Mouse (Mus musculus) urinary bladder, postnatal 10 days (tissue): ENCODE measurements around the gene Gse1.

ENCODE experiments used
- DNase-seq: peaks from one replicate; pipeline ENCODE4 v3.0.0; 2022; ENCODE audit warnings: low spot score

The Gse1 gene

GRCm38 (mm10) chr8:120538397-120539240 lies 310.4 kb downstream of the Gse1 start:
- peak; percentile 43 for DNase-seq

DNA sequence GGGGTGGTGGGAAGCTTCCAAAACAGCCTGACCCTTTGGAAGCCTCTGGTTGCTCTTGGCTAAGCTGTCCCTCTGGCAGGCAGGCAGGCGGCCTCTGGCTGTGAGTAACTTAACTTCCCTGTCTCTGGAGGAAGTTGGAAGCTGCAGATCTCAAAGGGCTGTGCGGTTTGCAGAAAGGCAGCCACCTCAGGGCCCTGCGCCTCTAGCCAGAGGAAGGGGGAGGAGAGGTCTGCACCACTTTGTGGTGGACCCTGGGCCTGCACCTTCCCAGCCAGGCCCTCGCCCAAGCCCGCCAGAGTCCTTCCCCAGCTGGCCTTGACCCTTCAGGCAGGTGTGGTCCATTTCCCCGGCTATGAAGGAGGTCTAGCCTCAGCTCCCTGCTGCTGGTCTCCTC lies 311.1 kb downstream of the Gse1 start:
- no peak for DNase-seq

DNA sequence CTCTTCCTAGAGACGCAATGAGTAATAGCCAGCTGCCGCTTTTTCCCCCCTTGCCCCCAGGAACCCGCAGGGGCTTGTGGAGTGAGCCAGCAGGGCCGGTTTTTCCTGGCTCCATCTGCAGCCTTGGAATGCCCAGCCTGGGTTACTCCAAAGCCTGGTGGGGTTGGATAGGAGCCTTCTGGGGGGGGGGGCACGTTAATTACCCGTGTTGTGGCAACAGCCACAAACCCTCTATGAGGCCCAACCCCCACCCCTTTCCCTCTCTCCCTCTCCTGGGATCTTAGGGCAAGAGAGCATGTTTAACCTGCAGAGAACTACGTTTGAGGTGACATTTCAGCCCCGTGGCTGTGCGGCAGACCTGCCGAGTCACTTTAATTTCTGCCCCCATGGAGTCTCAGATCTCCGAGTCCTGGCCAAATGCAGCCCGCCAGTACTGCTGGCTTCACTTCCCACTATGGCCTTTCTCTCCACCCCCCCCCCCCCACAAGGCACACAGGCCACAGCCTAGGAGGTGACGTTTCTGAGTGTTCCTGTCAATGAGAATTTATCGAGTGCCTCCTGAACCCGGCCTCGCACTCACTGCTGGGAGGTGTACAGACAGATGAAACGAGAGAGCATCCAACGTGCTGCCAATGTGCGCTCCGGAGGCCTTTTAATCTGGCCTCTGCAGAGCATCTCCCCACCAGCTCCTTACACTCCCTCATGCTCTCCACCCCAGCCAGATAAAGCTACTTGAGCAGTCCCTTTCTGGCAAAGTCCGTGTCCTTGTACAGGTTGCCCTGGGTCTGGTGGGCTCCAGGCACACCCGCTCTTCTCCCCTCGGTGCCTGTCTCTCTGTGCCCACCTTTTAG lies 311.7 kb downstream of the Gse1 start:
- no peak for DNase-seq

DNA sequence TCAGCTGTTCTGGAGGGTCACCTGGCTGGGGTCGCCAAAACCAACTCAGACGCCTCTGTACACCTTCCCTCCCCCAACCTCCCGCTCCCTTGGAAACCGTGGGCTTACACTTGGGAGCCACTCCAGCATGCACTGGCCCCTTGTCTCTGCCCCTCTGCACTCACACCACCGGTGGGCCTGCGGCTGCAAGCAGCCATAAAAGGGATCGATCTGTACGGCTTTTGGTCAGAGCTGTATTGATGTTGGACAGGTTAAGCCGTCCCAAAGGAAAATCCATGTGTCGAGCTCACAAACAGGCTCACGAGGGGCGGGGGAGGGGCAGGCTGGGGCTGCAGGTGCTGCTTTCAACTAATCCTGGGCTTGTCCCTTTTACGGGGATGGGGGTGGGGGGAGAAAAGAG lies 314.7 kb downstream of the Gse1 start:
- no peak for DNase-seq

DNA sequence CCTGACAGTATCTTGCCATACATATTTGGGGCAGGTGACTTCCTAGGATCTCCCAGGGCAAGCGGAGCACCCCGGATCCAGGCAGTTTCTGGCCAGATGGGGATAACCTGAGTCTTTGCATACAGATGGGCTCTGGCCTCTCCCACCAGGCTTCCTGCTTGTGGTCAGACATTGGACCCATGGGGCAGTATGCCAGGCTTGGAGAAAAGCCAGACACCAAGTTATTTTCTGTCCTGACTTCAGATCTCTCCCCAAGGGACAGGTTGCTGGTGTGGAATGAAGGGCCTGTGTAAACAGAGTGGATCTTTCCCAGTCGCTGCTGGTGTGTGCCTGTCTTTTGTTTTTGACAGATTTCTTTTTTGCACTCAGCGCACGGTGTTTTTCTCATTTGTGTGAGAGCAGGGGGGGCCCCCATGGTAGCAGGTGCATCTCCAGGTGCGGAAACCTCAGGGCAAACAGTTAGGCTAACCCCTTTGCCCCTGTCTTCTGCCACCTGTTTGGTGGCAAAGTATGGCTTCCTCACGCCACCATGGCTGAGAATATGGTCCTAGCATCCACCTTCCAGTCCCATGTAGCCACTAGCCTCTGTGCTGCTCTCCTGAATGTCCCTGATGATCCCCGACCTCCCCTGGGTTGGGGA lies 315.3 kb downstream of the Gse1 start:
- no peak for DNase-seq

GRCm38 (mm10) chr8:120544155-120544554 lies 315.9 kb downstream of the Gse1 start:
- no peak for DNase-seq

- no peak for DNase-seq
These were observed 319.3 kb downstream of the Gse1 start for GRCm38 (mm10) chr8:120547562-120547961.

DNA sequence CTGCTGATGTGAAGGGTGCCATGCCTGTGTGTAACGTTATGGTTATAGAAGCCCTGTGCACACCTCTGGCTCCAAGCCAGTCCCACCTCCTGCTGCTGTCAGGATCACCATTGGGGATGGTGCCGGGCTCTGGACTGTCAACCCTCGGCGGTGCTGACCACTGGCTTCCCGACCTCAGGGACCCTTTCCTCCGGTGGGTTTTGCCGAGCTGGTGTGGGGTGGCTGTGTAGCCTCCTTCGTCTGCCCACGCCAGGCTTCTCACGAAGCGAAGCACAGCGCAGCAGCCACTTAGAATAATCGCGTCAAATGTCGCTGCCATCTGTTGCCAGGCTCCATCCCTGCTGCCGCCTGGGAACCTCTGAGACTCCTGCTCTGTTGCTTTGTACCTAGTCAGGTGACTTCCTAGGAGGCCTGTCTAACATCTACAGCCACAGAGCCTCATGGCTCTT lies 320.1 kb downstream of the Gse1 start:
- DNase-seq = no peak

- no peak for DNase-seq
These were observed 321.2 kb downstream of the Gse1 start for GRCm38 (mm10) chr8:120549321-120549921.

DNA sequence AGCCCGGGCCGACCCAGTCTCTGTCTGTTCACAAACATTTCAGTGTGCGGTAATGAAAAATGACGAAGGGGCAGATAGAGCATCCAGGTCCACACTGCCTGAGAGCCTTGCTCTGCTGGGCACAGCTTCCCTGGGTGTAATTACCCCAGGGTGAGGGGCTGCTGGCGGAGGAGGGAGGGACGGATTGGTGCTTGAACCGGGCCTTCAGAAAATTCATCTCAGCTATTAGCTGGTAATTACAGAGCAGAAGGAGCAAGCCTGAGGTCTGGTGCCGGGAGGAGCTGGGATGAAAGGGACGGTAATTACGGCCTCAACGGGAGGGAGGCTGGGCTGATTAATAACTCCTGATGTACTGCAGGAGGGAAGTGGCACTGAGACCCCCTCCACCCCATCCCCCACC lies 321.7 kb downstream of the Gse1 start:
- no peak for DNase-seq

GRCm38 (mm10) chr8:120550430-120550829 lies 322.2 kb downstream of the Gse1 start:
- DNase-seq = no peak

DNA sequence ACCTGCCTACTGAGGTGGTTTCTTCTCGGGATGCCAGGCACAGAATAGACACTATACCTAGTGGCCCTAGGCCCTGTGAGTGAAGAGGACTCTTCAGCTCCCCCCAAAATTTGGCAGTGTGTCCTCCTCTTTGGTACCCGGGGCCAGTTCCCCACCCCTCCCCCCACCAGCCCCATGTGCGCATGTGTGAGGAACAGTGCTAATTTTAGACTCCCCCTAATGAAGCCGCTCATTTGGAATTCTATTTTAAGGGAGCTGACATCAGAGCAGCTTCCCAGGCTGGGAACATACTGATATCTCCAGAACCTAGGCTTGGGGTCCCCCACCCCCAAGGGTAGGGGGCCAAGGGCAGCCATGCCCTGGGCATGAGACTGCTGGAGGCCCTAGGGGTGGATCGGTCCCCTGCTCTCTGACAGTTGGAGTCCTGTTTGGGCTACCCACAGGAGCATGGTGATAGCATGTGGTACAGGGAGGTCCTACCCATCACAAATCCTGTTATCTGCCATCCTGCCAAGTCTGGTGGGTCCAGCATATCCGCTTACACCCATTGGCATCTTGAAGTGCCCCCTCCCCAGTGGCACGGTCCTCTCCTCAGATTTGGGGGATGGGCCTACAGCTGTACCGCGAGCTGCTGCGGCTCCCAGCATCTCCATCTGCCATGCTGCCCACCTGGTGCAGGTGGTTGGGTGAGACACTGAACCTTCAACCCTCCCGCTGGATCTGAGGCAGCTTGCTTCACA lies 322.9 kb downstream of the Gse1 start:
- DNase-seq = no peak

- no peak for DNase-seq
These were observed 323.4 kb downstream of the Gse1 start for GRCm38 (mm10) chr8:120551677-120551980.

GRCm38 (mm10) chr8:120552509-120552908 lies 324.3 kb downstream of the Gse1 start:
- DNase-seq = no peak

- no peak for DNase-seq
These were observed 325.3 kb downstream of the Gse1 start for GRCm38 (mm10) chr8:120553441-120554123.

DNA sequence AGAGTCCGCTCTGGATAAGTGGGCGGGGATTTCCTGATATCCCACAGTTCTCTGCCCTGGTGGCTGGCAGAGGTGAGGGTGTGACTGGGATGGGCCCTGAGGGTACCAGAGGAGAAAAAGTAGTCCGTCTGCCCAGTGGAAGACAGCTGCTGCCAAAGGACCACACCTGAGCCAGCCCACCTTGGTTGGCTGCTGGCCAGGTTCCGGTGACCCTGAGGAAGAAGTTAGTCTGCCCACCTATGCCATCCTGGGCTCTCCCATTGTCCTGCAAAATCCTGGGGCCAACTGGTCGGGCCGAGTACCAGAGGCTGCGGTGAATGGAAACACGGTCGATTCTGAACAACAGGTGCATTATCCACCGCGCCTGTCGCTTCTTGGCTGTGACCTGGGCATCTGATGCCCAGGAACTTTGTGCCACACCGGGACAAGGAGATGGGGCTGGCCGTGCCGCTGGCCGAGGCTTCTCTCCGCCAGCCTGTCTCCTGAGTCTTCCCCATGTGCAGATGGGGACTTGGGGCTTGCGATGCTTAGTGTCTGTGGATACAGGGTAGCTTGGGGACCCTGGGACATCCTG lies 326.3 kb downstream of the Gse1 start:
- no peak for DNase-seq

GRCm38 (mm10) chr8:120556198-120556892 lies 328.1 kb downstream of the Gse1 start:
- DNase-seq = no peak

DNA sequence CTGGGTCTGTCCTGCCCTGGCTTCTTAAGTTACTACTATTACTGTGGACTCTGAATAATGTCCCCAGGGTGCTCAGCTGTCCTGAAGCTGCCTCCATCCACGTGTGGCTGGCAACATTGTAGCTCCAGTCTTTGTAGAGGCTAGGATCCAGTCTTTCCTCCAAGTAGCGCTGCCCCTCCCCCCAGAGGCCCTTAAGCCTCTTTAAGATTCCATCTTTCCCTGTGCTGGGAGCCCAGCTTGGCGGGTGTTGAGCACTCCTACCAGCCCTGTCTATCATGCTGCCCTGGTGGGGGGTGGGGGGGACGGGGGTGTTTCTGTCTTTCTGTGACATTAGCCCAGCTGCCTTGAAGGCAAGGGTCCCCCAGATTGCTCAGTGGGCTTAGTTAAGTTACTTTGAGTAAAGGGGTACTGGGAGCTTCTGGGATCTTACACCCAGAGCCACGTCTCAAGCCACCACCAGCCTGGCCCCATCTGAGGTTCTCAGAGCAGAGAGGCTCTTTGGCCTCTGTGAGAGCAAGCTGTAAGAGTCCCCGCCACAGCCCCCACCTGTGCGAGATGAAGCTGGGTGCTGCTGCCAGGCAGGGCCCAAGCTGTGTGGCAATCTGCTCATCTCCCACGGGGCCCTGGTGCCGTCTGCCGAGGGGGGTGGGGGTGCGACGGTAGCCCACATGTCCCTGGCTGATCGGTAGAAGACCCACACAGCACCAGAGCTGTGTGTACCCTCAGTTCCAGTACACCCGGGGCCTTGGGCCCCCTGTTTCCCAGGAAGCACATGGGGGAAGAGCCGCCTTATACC lies 329.1 kb downstream of the Gse1 start:
- no peak for DNase-seq

DNA sequence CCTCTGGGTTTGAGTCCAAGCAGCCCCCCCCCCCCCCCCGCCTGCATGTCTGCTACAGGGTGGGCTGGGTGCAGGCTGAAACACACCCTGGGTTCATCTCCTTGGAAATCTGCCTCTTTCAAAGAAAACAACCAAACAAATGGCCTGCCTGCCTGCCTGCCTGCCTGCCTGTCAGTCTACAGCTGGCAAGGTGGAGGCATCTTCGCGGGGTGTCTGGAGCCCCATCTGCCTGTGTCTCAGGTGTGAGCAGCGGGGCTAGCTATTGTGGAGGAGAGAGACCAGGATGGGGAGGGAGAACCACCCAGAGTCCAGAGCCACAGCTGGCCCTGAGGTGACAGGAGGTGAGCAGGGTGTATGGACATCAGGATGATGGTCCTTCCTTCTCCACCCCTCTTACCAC lies 329.9 kb downstream of the Gse1 start:
- no peak for DNase-seq
